Mouse (Mus musculus) MEL (cell line): ENCODE results near the gene Rasgef1b.

ENCODE experiments used
- KAT2A ChIP-seq: conservative IDR thresholded peaks from 2 replicates; pipeline ENCODE4 v1.6.1; 2012; ENCODE audit warnings: low read depth, low read length, improper control_type of control experiment, inconsistent platforms
- USF1 ChIP-seq: IDR thresholded peaks from 2 replicates; pipeline ENCODE4 v1.6.1; 2014; ENCODE audit warnings: low read depth, mild to moderate bottlenecking, inconsistent platforms, low read length, improper control_type of control experiment, moderate library complexity

DNA sequence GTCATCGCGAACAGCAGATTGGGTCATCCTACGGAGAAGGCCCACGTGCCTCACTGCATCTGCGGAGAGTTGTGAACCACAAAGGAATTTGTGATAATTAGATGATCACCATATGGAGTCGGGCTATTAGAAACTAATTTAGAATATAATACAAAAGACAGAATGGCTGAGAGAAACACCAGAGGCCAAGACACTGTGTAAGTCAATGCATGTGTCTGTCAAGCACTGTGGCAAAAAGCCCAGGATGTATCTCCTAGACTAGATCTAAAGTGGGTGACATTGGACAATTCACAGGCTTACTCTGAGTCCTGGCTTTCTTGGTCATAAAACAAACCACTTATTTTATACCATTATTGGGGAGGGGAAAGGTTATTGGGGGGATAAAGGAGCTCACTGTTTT is 4.9 kb downstream of the Rasgef1b start:
- TF ChIP-seq KAT2A = no peak
- no peak for TF ChIP-seq USF1
